Mouse (Mus musculus) small intestine, adult 2 months (tissue): ENCODE data around the gene Tcirg1.

Experiments
- CTCF ChIP-seq: fragments of 200-500 bp; IDR thresholded peaks from 2 replicates; pipeline ENCODE4 v1.5.1; 2012; ENCODE audit warnings: low read depth, mild to moderate bottlenecking, control low read depth, inconsistent platforms, low read length, moderate library complexity, mixed read lengths; ENCODE audit not compliant: insufficient replicate concordance, insufficient read length; ENCODE audit errors: extremely low read depth
- POLR2A ChIP-seq: fragments of 200-500 bp; IDR thresholded peaks from 2 replicates; pipeline ENCODE4 v1.6.1; 2012; ENCODE audit warnings: low read depth, mild to moderate bottlenecking, control low read depth, inconsistent platforms, low read length, moderate library complexity

DNA sequence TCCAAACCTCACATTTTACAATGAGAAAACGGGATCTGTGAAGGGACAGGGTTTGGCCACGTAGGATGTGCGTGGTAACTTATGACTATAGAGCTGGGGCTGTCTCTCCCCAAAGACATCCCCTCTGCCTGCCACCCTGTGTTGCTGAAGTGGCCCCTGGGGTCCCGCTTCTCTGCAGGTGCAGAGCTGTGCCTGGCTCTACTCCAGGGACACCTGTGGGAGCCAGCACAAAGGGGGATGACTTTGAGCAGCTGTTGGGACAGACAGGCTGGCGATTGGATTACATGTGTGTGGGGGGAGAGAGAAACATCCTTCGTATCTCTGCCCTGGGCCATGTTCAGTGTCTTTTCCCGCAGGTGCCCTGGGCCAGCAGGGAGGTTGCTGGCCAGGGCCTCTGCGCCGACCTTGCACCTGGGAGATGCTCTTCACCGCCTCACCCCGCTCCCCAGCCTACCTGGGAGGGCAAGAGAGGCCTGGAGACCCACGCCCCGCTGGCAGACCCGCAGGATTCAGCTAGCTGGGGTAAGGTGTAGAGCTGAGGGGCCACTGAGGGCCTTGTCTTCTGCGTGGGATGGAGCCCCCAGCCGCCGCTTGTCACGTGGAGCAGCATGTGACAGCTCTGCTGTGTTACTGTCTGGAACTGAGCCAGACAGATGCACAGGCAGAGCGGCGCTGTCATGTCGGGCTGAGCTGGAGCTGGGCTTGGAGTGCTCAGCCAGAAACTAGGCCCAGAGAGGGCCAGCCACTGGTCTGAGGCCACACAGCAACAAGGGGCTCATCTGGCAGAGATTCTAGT is 23.5 kb upstream of the Tcirg1 start:
- TF ChIP-seq POLR2A: no peak
- TF ChIP-seq CTCF: no peak
